Mouse (Mus musculus): ENCODE results near the gene Foxf2.

Gene Foxf2

DNA sequence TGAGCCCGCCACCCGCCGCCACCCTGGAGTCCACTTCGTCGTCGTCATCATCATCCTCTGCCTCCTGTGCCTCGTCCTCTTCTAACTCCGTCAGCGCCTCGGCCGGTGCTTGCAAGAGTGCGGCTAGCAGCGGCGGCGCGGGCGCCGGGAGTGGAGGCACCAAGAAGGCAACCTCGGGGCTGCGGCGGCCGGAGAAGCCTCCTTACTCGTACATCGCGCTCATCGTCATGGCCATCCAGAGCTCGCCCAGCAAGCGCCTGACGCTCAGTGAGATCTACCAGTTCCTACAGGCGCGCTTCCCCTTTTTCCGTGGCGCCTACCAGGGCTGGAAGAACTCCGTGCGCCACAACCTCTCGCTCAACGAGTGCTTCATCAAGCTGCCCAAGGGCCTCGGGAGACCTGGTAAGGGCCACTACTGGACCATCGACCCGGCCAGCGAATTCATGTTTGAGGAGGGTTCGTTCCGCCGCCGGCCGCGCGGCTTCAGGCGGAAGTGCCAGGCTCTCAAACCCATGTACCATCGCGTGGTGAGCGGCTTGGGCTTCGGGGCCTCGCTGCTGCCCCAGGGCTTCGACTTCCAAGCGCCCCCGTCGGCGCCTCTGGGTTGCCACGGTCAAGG lies 676 bp downstream of the Foxf2 start:
- DNase-seq (ENCODE audit: low read depth, low spot score), result no peak

DNA sequence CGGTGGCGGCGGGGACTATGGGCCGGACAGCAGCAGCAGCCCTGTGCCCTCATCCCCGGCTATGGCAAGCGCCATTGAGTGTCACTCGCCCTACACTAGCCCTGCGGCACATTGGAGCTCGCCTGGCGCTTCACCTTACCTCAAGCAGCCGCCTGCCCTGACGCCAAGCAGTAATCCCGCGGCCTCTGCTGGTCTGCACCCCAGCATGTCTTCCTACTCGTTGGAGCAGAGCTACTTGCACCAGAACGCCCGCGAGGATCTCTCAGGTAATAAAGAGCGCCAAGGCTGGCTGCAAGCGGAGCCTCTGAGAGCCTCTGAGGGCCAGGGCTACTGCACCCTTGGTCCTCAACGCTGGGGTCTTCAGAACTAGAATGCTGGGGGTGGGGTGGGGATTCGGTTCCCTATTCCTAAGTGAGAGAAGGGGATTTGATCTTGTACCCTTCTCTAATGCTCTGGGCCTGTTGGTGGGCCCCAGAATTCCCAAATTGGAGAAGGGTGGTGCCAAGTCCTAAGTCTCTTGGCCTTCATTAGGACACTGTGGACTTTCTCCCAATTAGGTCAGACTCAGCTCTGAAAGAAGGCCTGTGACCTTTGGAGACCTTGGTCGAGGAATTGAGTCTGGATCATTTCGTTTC lies 1.5 kb downstream of the Foxf2 start:
- DNase-seq (ENCODE audit: low read depth, low spot score), result no peak

DNA sequence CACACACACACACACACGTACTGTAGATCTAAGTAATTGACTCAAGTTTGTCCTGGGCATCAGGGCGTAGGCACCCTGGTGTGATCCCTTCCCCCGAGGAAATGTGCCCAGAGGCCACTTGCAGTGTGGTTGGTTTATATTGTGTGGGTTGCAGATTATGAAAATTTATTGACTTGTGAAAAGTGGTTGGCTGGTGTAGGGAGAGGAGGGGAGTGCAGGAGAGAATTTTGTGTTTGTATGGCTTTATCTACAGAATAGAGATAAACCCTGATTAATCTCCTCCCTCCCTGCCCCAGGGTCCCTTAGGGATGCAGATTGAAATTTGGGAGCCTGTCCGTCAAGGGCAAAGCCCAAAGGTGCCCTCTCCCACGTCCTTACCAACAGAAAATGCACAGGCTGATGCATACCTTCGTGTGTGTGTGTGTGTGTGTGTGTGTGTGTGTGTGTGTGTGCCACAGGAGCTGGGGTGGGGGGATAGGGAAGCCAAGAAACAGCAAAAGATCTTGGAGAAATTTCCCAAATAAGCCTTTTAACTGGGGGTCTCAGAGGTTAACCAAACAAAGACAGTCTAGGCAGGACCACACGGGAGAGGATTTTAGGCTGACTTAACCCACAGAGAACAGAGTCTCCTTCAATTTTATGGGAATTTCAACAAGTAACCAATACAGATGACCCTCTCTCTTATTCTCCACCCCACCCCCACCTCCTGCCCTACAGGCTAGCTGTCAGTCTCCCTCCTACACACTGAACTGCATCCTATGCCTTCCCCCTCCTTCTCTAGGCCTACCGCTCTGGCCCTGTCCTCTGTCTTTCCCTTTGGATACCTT lies 2.5 kb downstream of the Foxf2 start:
- no peak for DNase-seq (ENCODE audit: low read depth, low spot score)

DNA sequence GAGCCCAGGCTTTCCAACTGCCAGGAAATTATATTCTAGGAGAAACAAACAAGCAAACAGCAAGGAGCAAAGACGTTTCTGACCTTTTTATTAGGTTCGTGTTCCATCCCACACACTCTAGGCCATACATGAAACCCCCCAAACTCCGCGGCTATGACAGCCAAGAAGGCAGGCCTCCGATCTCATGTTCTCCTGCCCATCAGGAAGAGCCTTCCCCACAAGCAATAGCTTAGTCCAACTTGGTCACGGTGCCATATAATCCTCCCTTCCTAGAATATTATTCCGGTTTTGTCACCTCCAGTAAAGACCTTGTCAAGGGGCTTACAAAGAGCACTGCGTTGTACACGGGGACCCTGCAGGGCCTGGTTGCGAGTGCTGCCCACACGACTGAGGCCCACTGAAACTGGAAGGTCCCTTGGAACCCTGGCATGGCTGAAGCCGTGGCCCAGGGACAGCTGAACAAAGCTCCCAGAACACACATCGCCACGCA lies 3.1 kb downstream of the Foxf2 start:
- DNase-seq (ENCODE audit: low read depth, low spot score), result no peak

DNA sequence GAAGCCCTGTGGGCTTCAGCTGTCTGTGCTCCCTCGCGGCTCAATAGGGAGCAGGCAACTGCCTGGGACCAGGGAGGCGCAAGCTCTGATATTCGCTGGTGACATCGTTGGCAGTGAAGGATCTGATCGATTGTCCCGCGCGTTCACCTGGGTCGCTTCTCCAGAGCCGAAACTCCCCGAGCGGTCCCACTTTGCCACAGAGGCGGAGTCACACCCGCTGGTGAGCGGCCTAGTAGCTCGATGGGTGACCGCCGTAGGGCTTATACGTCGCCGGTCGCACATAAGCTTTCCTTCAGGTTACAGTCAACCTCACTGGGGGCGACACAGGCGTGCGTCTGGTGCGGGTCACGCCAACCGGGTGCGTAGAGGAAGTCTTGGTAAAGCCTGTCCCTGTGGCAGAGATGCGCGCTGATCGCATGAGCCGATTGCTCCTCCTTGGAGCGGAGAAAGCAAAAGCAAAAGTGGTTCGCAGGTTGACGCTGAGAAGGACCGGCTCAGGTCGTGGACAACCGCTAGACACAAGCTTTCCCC lies 3.8 kb downstream of the Foxf2 start:
- no peak for DNase-seq (ENCODE audit: low read depth, low spot score)

DNA sequence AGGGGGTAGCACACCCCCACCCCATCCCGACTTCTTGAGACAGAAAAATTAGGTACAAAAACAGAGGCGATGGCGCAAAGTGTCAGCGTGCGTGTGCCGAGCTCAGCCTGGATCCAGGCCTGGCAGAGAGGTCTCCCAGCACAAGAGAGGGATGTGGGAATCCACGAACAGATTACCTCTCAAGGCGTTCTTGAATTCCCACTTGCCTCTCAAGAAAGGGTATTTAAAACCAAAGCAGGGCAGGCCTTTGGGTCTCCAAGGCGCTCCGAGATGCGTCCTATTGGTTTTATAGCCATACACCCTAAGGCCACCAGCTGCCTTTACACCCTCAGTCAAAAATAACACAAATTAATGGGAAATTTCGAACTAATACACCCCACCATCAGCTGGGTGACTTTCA lies 4.4 kb downstream of the Foxf2 start:
- no peak for DNase-seq (ENCODE audit: low read depth, low spot score)

DNA sequence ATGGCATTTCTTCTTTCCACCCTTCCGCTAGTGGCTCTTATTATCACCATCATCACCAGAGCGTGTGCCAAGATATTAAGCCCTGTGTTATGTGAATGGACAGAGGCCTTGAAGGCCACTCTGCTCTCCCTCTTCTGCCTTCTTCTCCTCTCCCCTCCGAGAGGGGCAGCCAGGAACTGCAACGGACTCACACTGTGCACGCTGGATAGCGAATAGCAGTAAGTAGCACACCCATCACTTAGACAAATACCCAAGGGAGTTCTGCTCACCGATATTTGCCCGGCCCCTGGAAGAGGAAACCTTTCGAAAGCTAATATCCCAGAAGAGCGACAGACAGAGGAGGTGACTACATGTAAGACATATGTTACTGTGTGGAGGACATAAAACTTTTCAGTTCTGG lies 4.9 kb downstream of the Foxf2 start:
- DNase-seq (ENCODE audit: low read depth, low spot score), result no peak

DNA sequence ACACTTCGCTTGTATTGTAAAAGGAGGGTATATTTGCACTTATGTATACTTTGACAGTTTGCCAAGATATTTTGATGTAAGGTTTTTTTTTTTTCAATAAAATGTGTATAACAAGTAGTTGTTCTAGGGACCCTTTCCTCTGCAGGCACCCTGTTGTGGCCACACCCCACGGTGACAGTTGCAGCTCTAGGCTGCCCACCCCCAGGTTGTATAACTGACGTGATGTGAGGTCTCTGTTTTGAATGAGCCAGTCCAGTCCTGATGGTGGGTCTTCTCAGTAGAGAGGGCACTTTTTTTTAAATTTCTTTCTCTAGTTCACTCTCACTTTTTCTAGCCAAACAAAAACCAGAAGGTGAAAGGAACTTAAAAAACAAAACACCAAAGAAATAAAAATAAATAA lies 5.7 kb downstream of the Foxf2 start:
- DNase-seq (ENCODE audit: low read depth, low spot score), result no peak

DNA sequence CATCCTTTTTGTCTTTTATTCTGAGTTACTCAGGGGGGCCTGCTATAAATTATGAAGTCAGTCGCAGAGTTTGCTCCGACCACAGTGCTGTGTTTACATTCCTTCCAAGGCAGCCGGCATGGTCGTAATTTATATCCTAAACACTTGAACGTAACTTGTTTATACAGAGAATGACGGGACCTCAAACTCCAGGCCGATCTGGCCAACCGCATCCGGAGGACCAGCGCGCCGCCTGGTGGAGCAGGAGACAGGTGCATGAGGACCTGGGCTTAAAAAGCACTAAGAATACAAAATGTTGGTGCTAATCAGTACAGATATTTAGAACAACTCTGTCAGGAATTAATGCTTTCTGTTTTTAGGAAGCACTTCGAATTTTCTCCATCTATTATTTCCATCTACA lies 6.8 kb downstream of the Foxf2 start:
- peak; percentile 72 for DNase-seq (ENCODE audit: low read depth, low spot score)

DNA sequence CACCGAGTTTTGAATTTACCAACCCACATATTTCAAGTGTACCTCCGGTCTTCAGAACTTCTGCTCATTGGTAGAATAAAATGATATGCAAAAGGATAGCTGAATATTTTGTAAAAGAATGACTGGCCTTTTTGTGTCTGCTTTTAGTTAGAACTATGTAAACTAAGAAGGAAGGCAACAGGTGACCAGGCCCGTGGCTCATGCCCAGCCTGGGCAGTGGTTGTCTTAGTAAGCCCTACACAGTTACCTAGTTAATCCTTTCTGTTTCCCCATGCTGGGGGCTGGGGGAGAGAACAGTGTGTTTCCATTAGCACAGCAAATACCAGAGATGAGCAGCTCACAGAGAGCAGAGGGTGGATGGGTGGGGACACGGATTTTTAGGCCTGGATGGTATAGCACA lies 7.6 kb downstream of the Foxf2 start:
- no peak for DNase-seq (ENCODE audit: low read depth, low spot score)

DNA sequence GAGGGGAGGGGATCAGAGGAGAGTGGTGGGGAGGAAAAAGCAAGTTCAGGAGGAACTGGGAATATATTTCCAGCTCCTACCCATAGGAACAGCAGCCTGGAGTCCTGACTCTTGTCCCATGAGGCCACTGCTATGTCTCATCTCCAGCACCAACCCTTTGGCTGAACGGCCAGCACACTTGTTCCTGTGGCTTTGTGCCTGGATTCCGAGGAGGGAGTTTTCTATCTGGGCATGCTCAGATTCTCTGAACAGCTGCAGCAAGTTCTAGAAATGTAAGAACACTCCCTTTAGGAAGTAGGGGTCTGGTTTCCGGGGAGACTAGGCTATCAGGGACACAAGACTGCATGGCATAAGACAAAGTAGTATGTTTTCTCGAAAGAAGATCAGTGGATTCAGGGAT lies 9.9 kb downstream of the Foxf2 start:
- DNase-seq (ENCODE audit: low read depth, low spot score), result no peak

DNA sequence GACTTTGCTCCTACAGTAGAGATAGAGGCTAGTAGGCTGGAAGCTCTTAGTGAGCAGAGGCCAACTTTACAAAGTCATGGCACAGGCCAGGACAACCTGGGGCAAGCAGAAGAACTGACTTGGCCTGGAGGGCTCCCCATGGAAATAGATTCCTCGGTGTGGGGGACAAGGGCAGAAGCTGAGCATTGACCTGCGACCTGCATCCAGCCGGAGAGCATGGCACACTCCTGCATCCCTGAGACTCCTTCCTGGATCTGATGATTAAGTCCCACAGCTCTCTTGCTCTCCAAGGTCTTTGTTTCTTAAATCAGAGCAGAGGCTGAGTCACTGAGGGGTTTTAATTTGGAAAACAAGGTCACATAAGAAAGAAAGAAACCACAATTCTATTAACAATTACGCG lies 15.9 kb downstream of the Foxf2 start:
- DNase-seq (ENCODE audit: low read depth, low spot score), result no peak

DNA sequence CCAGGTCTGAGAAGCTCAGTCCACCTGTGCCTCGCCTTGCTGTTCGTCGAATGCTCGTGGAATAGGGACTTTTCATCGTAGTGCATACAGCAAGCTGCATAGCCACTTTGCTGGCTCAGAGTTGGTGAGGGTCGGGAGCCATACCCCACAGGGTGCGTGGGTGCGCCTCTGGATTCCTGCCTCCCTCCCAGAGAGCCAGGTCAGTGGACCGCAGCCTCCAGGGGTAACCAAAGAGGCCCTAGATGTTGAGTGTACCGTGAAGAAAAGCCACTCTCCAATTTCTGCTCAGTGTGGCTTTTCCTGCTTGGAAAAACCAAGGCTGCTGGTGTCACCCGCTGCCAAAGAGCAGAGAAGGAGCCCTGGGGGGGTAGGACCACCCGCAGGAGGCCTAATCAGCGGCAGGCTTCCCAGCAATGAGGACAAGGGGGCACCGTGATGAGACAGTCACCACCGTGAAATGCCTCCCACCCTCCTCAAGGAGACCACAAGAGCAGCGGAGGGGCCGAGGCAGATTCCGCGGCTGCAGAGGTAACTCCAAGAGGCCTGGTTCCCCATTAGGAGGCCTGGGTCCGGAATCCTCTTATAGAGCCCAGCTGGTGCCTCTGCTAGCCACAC lies 26.6 kb downstream of the Foxf2 start:
- no peak for DNase-seq (ENCODE audit: low read depth, low spot score)

DNA sequence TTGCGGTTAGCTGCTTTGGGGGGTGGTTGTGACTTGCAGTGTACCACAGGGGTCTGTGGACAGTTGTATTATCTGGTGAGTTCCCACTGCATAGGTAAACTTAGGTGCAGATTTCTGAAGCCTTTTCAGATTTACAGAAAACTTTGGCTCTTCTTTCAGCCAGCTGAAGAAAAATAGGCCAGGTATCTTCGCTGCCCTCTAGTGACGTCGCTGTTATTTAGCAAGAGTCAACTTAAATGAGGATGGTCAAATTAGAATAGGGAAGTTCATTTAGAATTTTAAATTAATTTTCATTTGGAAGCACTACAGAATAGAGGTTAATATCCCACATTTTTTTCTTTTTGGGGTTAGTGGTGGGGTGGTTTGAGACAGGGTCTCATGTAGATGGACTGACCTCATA lies 30.6 kb downstream of the Foxf2 start:
- no peak for DNase-seq (ENCODE audit: low read depth, low spot score)

DNA sequence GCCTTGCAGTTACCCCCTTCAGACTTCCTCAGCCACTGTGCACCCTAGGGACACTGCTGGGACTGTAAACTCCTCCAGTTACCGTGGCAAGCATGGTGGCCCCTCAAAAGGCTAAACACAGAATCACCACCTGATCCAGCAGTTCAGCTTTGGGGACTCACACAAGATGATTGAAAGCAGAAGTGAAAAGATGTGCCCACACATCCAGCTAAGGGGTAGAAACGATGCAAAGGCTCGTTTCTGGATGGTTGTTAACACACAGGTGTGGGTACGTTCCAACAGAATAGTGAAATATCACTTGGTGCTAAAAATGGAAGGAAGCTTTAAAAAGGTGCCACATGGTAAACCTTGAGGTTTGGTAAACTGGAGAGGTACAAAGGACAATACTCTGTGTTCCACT lies 32.6 kb downstream of the Foxf2 start:
- no peak for DNase-seq (ENCODE audit: low read depth, low spot score)

DNA sequence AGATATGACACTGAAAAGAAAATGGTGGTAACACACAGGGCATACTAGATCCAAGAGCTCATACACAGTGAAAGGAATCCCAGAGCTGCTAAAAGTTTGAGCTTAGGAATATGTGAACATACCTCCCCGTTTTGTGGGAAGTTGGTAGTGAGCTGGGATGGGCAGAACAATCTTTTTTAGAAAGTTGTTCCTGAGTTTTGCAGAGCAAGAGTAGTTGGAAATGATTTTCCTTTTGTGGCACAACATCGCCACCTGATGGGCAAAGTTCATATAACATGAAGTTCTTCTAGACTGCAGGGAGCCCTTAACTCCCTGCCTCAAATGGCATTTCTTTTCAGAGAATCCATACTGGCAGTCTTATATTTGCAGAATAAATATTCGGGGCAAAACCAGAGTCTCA lies 33.3 kb downstream of the Foxf2 start:
- peak; percentile 71 for DNase-seq (ENCODE audit: low read depth, low spot score)

DNA sequence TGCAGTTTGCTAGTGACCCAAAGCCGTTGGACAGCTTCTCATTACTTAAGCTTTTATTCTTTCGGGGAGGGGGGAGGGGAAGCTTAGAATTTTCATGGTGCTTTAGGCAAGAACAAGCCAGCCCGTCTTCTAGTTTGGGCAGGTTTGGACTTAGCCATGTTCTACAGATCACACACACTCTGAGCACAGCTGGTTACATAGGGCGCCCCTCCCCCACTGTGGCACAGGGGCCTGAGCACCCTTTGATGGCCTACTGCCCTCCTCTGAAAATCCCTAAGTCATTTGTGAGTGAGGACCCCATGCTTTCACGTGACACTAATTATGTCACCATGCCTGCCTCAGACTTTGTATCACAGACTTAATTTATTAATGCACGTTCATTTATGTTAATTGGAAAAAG lies 35.6 kb downstream of the Foxf2 start:
- DNase-seq (ENCODE audit: low read depth, low spot score), result no peak

DNA sequence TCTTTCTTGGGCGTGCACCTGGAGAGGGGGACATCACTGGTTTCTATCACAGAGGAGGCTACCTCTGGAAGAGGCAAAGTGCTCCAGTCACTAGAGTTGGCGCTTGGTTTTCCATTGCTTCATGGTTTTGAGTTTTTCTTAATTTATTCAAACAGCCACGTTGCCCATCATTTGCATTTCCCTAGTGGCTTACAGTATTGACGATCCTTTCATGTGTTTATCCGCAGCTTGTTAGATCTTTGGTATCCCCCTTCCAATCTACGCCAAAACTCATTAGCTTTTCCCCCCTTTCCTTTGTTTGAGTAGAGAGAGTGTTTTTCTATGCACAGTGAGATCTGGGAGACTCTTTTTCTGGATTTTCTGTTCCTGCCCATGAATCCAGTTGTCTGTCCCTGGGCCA lies 39.8 kb downstream of the Foxf2 start:
- no peak for DNase-seq (ENCODE audit: low read depth, low spot score)

DNA sequence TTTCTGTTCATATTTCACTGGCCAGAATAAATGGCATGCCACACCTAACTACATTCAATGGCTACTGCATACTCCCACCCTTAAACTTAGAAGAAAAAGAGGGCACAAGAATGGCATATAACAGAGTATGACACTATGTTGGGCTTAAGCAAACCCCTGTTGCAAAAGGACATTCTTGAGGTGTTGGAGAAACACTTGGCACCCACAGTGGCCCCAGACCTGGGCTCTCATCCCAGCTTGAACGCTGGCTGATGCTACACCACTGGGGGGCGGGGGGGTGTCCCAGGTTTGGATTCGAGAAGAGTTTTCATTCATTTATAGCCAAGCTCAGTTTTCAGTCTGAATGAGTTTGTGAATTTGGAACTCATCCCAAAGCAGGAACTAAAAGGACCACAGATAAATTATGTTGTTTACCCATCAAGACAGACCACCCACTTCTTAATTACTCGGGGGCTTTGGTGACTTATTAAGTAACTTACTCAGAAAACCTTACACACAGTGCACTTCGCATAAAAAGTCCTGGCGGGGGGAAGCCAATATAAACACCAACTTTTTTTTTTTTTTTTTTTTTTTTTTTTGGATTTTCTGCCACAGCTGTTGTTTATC lies 42.4 kb downstream of the Foxf2 start:
- DNase-seq (ENCODE audit: low read depth, low spot score), result no peak

DNA sequence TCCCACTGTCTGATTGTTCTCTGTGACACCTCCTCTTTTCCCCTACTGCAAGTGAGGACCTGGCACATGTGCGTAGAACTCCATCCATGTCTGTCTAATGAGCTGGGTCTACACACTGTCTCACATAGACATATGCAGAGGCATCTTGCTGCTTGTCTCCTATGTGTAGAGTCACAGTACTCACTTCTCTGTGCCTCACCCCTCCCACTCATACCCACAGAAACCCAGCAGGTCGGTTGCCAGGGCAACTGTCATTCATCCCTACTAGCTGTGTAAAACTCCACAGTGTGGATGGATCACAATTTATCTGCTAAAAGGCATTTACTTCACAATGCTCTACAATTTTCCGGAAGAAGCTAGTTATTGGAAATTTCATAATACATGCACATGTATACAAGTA lies 46.5 kb downstream of the Foxf2 start:
- no peak for DNase-seq (ENCODE audit: low read depth, low spot score)

Measured in embryo, embryonic 11.5 days (tissue).